Mouse (Mus musculus) heart, embryonic 11.5 days (tissue): ENCODE results near the gene D10Wsu102e. TPM values are rescaled to one million over a fixed set of nuclear protein-coding genes. Genes with fewer than 3 reads are reported as not detected.
"Not testable (repeated sequence)": the region's sequence is repeated elsewhere in the genome, so short reads cannot be mapped to it uniquely, and the experiment has no call there.

Experiments
- ATAC-seq: fragments of 200-750 bp; cut with Nextera tagmentation; replicated peaks from 2 replicates; pipeline ENCODE4 v1.8.0; 2017; ENCODE audit warnings: moderate library complexity; ENCODE audit not compliant: insufficient number of reproducible peaks, low FRiP score, low TSS enrichment
- H3K27ac ChIP-seq: fragments of 300-500 bp; sonication (generic); 2 replicates; pipeline ENCODE4 v1.5.1; 2014; ENCODE audit warnings: mild to moderate bottlenecking, low read depth, low read length
- H3K27me3 ChIP-seq: fragments of 300-500 bp; sonication (generic); 2 replicates; pipeline ENCODE4 v1.6.1; 2014; ENCODE audit warnings: mild to moderate bottlenecking, low read length, mixed read lengths; ENCODE audit not compliant: control insufficient read depth, insufficient read depth
- H3K36me3 ChIP-seq: fragments of 300-500 bp; sonication (generic); 2 replicates; pipeline ENCODE4 v1.6.1; 2014; ENCODE audit warnings: mild to moderate bottlenecking, low read length, moderate library complexity, mixed read lengths; ENCODE audit not compliant: control insufficient read depth, insufficient read depth
- H3K4me1 ChIP-seq: fragments of 300-500 bp; sonication (generic); 2 replicates; pipeline ENCODE4 v1.6.1; 2014; ENCODE audit warnings: low read length; ENCODE audit not compliant: control insufficient read depth, insufficient read depth
- H3K4me2 ChIP-seq: fragments of 300-500 bp; sonication (generic); 2 replicates; pipeline ENCODE4 v1.6.1; 2014; ENCODE audit warnings: mild to moderate bottlenecking, moderate library complexity
- H3K4me3 ChIP-seq: fragments of 300-500 bp; sonication (generic); 2 replicates; pipeline ENCODE4 v1.5.1; 2014; ENCODE audit warnings: low read depth, low read length
- H3K9ac ChIP-seq: fragments of 300-500 bp; sonication (generic); 2 replicates; pipeline ENCODE4 v1.6.1; 2014; ENCODE audit warnings: mild to moderate bottlenecking, low read depth, low read length, moderate library complexity
- H3K9me3 ChIP-seq: fragments of 300-500 bp; sonication (generic); replicated peaks from 2 replicates; pipeline ENCODE4 v1.6.1; 2016; ENCODE audit warnings: low read length; ENCODE audit not compliant: control insufficient read depth
- WGBS: fragments of 180-500 bp; shearing (Covaris S2); extraction: QIAGEN DNeasy Blood & Tissue Kit; methylation state at CpG from one replicate; pipeline ENCODE4 v1.1.7; 2014; ENCODE audit not compliant: insufficient replicate concordance; 5-methylcytosine and 5-hydroxymethylcytosine counted together
- polyA plus RNA-seq: library from polyadenylated mRNA; unstranded; fragments of >200 nt; fragmentation: Nextera tagmentation; extraction: Ambion mirVana; gene quantifications from 2 replicates; pipeline ENCODE4 v1.2.1, GENCODE M21; 2014

D10Wsu102e gene
- polyA plus RNA-seq, 1 experiment from 2014 or later: 0.53 TPM

DNA sequence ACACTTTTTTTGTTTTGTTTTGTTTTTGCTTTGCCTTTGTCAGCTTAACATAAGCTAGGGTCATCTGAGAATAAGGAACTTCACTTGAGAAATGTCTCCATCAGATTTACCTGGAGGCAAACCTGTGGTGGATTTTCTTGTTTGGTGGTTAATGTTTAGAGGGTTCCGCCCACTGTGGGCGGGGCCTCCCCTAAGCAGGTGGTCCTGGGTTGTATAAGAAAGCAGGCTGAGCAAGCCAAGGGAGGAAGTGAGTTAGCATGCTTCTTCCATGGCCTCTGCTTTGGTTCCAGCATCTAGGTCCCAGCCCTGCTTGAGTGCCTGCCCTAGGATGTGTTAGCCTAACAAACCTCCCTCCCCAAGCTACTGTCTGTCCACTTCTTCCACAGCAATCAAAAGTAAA lies 18.8 kb upstream of the D10Wsu102e start:
- 15% methylated on average over 2 of the region's 2 CpGs for WGBS
- Histone ChIP-seq H3K36me3 (no peaks in the 10 kb centered on the region), H3K9me3 (no peaks in the 10 kb centered on the region), H3K9ac (no peak overlapping the region), H3K4me3 (no peak overlapping the region), H3K4me1 (no peaks in the 10 kb centered on the region; the same call in 1 of the 2 replicates), H3K4me2 (no peak overlapping the region), H3K27me3 (peaks cover 20% of the 10 kb centered on the region), H3K27ac (no peak overlapping the region)
- no peak for ATAC-seq

- H3K4me1 ChIP-seq: 0 out of 2 replicates have a peak, but pooled peaks cover 4% of the 10 kb centered on the region
Measured at GRCm38 (mm10) chr10:83343171-83343570, 16.9 kb upstream of the D10Wsu102e start.

GRCm38 (mm10) chr10:83343828-83344685 lies 16.0 kb upstream of the D10Wsu102e start:
- Histone ChIP-seq H3K9ac (no peak overlapping the region), H3K36me3 (no peaks in the 10 kb centered on the region), H3K9me3 (no peaks in the 10 kb centered on the region), H3K4me2 (no peak overlapping the region), H3K4me3 (no peak overlapping the region), H3K27me3 (no peaks in the 10 kb centered on the region), H3K27ac (no peak overlapping the region), H3K4me1 (0 out of 2 replicates have a peak, but pooled peaks cover 4% of the 10 kb centered on the region)
- no peak for ATAC-seq
- WGBS: 42% methylated on average over 2 of the region's 2 CpGs

More at GRCm38 (mm10) chr10:83343171-83343570, 16.9 kb upstream of the D10Wsu102e start:
- whole genome bisulfite sequencing: 82% methylated on average over 5 of the region's 5 CpGs
- H3K9ac ChIP-seq: no peak overlapping the region
- no peaks in the 10 kb centered on the region for H3K36me3 ChIP-seq
- ATAC-seq: no peak
- H3K4me2 ChIP-seq: no peak overlapping the region
- 0 out of 2 replicates have a peak, but pooled peaks cover 2% of the 10 kb centered on the region for H3K27me3 ChIP-seq
- no peak overlapping the region for H3K4me3 ChIP-seq
- no peaks in the 10 kb centered on the region for H3K9me3 ChIP-seq
- no peak overlapping the region for H3K27ac ChIP-seq

DNA sequence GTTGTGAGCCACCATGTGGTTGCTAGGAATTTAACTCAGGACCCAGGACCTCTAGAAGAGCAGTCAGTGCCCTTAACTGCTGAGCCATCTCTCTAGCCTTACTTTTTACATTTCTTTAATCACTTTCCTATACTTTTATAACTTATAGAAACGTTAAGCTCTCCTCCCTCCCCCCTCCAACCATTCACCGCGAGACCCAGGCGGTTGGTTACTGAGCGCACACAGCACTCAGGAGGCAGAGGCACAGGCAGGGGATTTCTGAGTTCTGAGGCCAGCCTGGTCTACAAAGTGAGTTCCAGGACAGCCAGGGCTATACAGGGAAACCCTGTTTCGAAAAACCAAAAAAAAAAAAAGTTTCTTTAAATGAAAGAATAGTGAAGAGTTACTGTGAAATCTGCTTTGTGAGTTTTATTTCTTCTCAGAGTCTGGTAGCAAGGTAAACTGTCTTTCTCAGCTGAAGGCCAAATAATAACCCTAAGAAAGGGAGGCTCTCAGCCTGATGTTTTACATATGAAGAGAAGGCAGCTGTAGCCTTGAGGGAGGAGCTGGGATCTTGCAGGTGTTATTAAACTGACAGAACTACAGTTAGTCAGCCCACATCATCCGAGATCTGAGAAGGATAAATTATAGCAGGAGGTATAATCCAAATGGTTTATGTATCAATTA lies 14.2 kb upstream of the D10Wsu102e start:
- WGBS: 52% methylated on average over 7 of the region's 7 CpGs
- ATAC-seq: no peak

DNA sequence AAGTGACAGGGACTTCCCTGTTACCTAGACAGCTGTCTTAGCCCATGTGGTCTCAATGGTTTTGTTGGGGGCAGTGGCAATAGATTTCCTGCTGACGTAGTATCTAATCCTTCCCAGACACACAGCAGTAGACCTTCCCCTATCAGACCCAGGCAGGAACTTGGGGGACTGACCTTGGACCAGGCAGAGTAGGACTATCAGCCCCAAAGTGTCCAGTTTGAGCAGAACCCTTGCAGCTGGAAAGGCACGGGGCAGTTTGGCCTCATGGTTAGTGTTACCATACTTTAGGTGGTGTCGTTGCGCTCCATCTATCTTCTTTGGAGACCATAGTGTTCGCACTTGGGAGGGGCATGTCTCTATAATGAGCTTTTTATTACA lies 13.7 kb upstream of the D10Wsu102e start:
- H3K9me3 ChIP-seq: no peaks in the 10 kb centered on the region
- H3K9ac ChIP-seq: no peak overlapping the region
- H3K27me3 ChIP-seq: no peaks in the 10 kb centered on the region
- no peak overlapping the region for H3K4me3 ChIP-seq
- H3K4me1 ChIP-seq: 0 out of 2 replicates have a peak, but pooled peaks cover 4% of the 10 kb centered on the region
- no peak overlapping the region for H3K4me2 ChIP-seq
- no peaks in the 10 kb centered on the region for H3K36me3 ChIP-seq
- no peak overlapping the region for H3K27ac ChIP-seq
- WGBS: 65% methylated on average over 5 of the region's 5 CpGs
- ATAC-seq: no peak

More for the DNA sequence above, 14.2 kb upstream of the D10Wsu102e start:
- H3K4me3 ChIP-seq: no peak overlapping the region
- H3K9me3 ChIP-seq: no peaks in the 10 kb centered on the region
- H3K27me3 ChIP-seq: no peaks in the 10 kb centered on the region
- no peaks in the 10 kb centered on the region for H3K36me3 ChIP-seq
- H3K4me2 ChIP-seq: no peak overlapping the region
- 0 out of 2 replicates have a peak, but pooled peaks cover 4% of the 10 kb centered on the region for H3K4me1 ChIP-seq
- no peak overlapping the region for H3K9ac ChIP-seq
- no peak overlapping the region for H3K27ac ChIP-seq

GRCm38 (mm10) chr10:83347494-83347893 lies 12.5 kb upstream of the D10Wsu102e start:
- no peak overlapping the region for H3K4me3 ChIP-seq
- ATAC-seq: no peak
- no peaks in the 10 kb centered on the region for H3K27me3 ChIP-seq
- no peak overlapping the region for H3K9ac ChIP-seq
- 0 out of 2 replicates have a peak, but pooled peaks cover 4% of the 10 kb centered on the region for H3K4me1 ChIP-seq
- no peaks in the 10 kb centered on the region for H3K36me3 ChIP-seq
- no peak overlapping the region for H3K27ac ChIP-seq
- WGBS: 20% methylated on average over 7 of the region's 7 CpGs
- no peaks in the 10 kb centered on the region for H3K9me3 ChIP-seq
- H3K4me2 ChIP-seq: no peak overlapping the region

GRCm38 (mm10) chr10:83350689-83351088 lies 9.3 kb upstream of the D10Wsu102e start:
- Histone ChIP-seq H3K4me1 (peaks cover 8% of the 10 kb centered on the region; the same call in 1 of the 2 replicates), H3K4me2 (no peak overlapping the region), H3K4me3 (no peak overlapping the region), H3K9me3 (no peaks in the 10 kb centered on the region), H3K27ac (no peak overlapping the region), H3K36me3 (no peaks in the 10 kb centered on the region), H3K9ac (no peak overlapping the region), H3K27me3 (no peaks in the 10 kb centered on the region)
- no peak for ATAC-seq
- 86% methylated on average over 2 of the region's 2 CpGs for WGBS

DNA sequence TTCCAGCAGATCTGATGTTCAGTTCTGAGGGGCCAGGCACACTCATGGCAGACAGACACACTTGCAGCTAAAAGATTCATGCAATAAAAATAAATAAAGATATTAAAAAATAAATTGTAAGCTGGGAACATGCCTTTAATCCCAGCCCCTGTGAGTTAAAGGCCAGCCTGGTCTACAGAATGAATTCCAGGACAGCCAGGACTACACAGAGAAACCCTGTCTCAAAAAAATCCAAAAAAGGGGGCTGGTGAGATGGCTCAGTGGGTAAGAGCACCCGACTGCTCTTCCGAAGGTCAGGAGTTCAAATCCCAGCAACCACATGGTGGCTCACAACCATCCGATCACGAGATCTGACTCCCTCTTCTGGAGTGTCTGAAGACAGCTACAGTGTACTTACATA lies 8.2 kb upstream of the D10Wsu102e start:
- H3K4me3 ChIP-seq, H3K9ac ChIP-seq, H3K27ac ChIP-seq, H3K36me3 ChIP-seq, ATAC-seq, H3K9me3 ChIP-seq, H3K27me3 ChIP-seq, H3K4me1 ChIP-seq, H3K4me2 ChIP-seq: not testable (repeated sequence)
- 84% methylated on average over 4 of the region's 4 CpGs for WGBS
